In the genomic region with DNA sequence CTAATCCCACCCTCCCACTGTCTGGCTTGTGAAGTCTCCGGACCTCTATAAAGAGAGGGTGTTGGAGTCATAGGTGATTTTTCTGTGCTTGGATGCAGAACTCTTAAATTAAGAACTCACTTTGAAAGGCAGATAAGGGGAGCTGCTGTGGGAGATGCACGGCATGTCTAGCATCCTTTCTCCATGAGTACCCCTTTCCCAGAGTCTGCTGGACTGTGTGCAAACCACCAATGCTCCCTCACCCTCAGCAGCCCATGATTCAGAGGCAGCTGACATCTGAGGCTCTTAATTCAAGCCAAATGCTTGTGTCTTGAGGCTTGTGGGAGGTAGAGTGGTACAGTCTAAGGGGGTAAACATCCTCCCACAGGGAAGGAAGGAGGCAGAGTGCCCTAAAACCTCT, we compare ENCODE assay signal across 19 mouse cellular contexts. TPM values are rescaled to one million over a fixed set of nuclear protein-coding genes. Genes with fewer than 3 reads are reported as not detected.
DNase-seq lines count a peak whose midpoint lies in the region; ATAC-seq lines count a peak whose summit lies in the region.
"Had no signal": no experiment of that assay in that cellular context is flagged by ENCODE, and none has a peak within 500 bp of the region (broad histone marks: within the 10 kb centered on the region; RNA-seq: fewer than 3 reads in every experiment).

No protein-coding gene starts in this region.

- DNase-seq in embryo, embryonic 11 days: peak; percentile 45
- DNase-seq in embryo, embryonic 9.5 days (ENCODE audit: extremely low spot score): no peak
- DNase-seq in 3T3-L1 (ENCODE audit: low read depth, low spot score): peak; percentile 84
- peak; percentile 18 for DNase-seq in hindlimb bud, embryonic 11.5 days (ENCODE audit: extremely low spot score, low read depth, low spot score)
- DNase-seq in lung, adult 18-20 months: no peak
- no peak for DNase-seq in T-cell, adult 2 months (ENCODE audit: low spot score)
- no peak for DNase-seq in spleen, postnatal 4 days (ENCODE audit: low spot score in 2 of 2)
- DNase-seq: adrenal gland, adult 8-10 months; cerebellum, adult 9-11 months; gastrocnemius, postnatal 14 days; heart, adult 2 months; right cerebral cortex, postnatal 4 days; thymus, postnatal 14 days had no signal

- H3K27me3 ChIP-seq in embryonic facial prominence, embryonic 12.5 days: no peaks in the 10 kb centered on the region
- H3K27me3 ChIP-seq: heart, embryonic 15.5 days; limb, embryonic 13.5 days; liver, embryonic 15.5 days; neural tube, embryonic 12.5 days had no signal

- H3K4me2 ChIP-seq in embryonic facial prominence, embryonic 12.5 days (replicated peaks): no peak overlapping the region
- H3K4me2 ChIP-seq: heart, embryonic 15.5 days; limb, embryonic 13.5 days; liver, embryonic 15.5 days; neural tube, embryonic 12.5 days had no signal

- H3K27ac ChIP-seq in embryonic facial prominence, embryonic 12.5 days: peak overlapping the region; percentile 46
- H3K27ac ChIP-seq: heart, adult 2 months; heart, embryonic 15.5 days; limb, embryonic 13.5 days; liver, embryonic 15.5 days; neural tube, embryonic 12.5 days had no signal

- whole genome bisulfite sequencing in embryonic facial prominence, embryonic 12.5 days: 45% methylated on average over 2 of the region's 2 CpGs

- no peak for ATAC-seq in embryonic facial prominence, embryonic 12.5 days (ENCODE audit: insufficient number of reproducible peaks, insufficient read depth, low FRiP score, low TSS enrichment)

- no peaks in the 10 kb centered on the region for H3K36me3 ChIP-seq in embryonic facial prominence, embryonic 12.5 days
- H3K36me3 ChIP-seq: heart, embryonic 15.5 days; limb, embryonic 13.5 days; liver, embryonic 15.5 days; neural tube, embryonic 12.5 days had no signal

- no peak overlapping the region for H3K4me3 ChIP-seq in embryonic facial prominence, embryonic 12.5 days
- H3K4me3 ChIP-seq: heart, adult 2 months; heart, embryonic 15.5 days; limb, embryonic 13.5 days; liver, embryonic 15.5 days; megakaryocyte, embryonic 14.5 days; neural tube, embryonic 12.5 days had no signal

- no peaks in the 10 kb centered on the region for H3K9me3 ChIP-seq in embryonic facial prominence, embryonic 12.5 days
- H3K9me3 ChIP-seq: heart, embryonic 15.5 days; limb, embryonic 13.5 days; liver, embryonic 15.5 days; megakaryocyte, embryonic 14.5 days; neural tube, embryonic 12.5 days had no signal

- no peak overlapping the region for H3K9ac ChIP-seq in embryonic facial prominence, embryonic 12.5 days
- H3K9ac ChIP-seq: heart, embryonic 15.5 days; limb, embryonic 13.5 days; liver, embryonic 15.5 days; neural tube, embryonic 12.5 days had no signal

- H3K4me1 ChIP-seq in embryonic facial prominence, embryonic 12.5 days: peaks cover 26% of the 10 kb centered on the region
- H3K4me1 ChIP-seq: liver, embryonic 15.5 days had no signal

RNA-seq across cellular contexts. Expression of gene Lrrc32, which starts 51.8 kb away (rescaled TPM):
- 3.9 and 4.6 TPM in 2 replicates for polyA plus RNA-seq in embryonic facial prominence, embryonic 12.5 days (2016; fragmentation: Nextera tagmentation; extraction: Ambion mirVana)

Comparison
In these comparisons a context has a peak if more than half of its experiments do, and no peak if none do; other contexts are left out.
1. DNase-seq: peak in embryo, embryonic 11 days (single experiment), 3T3-L1 (single experiment) and hindlimb bud, embryonic 11.5 days (single experiment); none in embryo, embryonic 9.5 days (single experiment), lung, adult 18-20 months (0 of 2), T-cell, adult 2 months (single experiment) and spleen, postnatal 4 days (0 of 2).